Comparison of ENCODE assay signal across 27 mouse cellular contexts in the genomic region with DNA sequence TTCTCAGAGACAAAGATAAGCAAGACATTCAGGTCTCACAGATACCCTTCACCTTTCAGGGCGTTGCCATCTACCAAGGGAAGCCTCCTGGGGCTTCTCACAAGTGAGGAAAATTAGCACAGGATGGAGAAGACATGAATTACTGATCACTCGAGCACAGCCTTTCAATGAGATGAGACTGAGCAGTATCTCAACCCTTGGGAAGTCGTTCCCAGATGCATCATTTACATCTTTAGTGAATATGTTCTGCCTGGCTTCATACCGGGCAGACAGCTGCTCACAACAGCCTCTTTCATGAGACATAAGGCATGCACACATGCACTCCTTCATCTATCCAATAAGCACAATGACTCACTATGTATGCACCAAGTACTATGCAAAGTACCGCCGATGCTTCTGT. TPM values are rescaled to one million over a fixed set of nuclear protein-coding genes. Genes with fewer than 3 reads are reported as not detected.
DNase-seq lines count a peak whose midpoint lies in the region; ATAC-seq and TF ChIP-seq lines count a peak whose summit lies in the region.
"Had no signal": no experiment of that assay in that cellular context is flagged by ENCODE, and none has a peak within 500 bp of the region (broad histone marks: within the 10 kb centered on the region; RNA-seq: fewer than 3 reads in every experiment).

No protein-coding gene starts in this region.

- no peak overlapping the region for H3K4me3 ChIP-seq in hindbrain, embryonic 14.5 days (replicated peaks; ENCODE audit: low read length)
- no peak overlapping the region for H3K4me3 ChIP-seq in neural tube, embryonic 15.5 days (replicated peaks)
- H3K4me3 ChIP-seq in liver, postnatal 0 days (ENCODE audit: low read depth, low read length): no peak overlapping the region
- H3K4me3 ChIP-seq: embryonic facial prominence, embryonic 15.5 days; gastrocnemius, adult 2 months; heart, embryonic 15.5 days; liver, embryonic 13.5 days; megakaryocyte, embryonic 14.5 days; midbrain, embryonic 15.5 days; stomach, embryonic 15.5 days had no signal

- no peak for TF ChIP-seq CTCF in liver, postnatal 0 days (IDR thresholded peaks at IDR 0.05; ENCODE audit: low read depth)

- no peaks in the 10 kb centered on the region for H3K9me3 ChIP-seq in hindbrain, embryonic 14.5 days (ENCODE audit: control insufficient read depth, low read length)
- no peaks in the 10 kb centered on the region for H3K9me3 ChIP-seq in neural tube, embryonic 15.5 days (replicated peaks)
- no peaks in the 10 kb centered on the region for H3K9me3 ChIP-seq in liver, postnatal 0 days (ENCODE audit: low read length)
- H3K9me3 ChIP-seq: embryonic facial prominence, embryonic 15.5 days; heart, embryonic 15.5 days; liver, embryonic 13.5 days; megakaryocyte, embryonic 14.5 days; midbrain, embryonic 15.5 days; stomach, embryonic 15.5 days had no signal

- peak; percentile 38 for DNase-seq in layer of hippocampus, adult 9-11 months
- no peak for DNase-seq in layer of hippocampus, adult 9-10 months (ENCODE audit: low spot score)
- peak; percentile 67 for DNase-seq in ZHBTc4 (ENCODE audit: low read depth, low spot score)
- DNase-seq in hindbrain, embryonic 14.5 days (ENCODE audit: low spot score): no peak
- DNase-seq in liver, postnatal 0 days: no peak
- no peak for DNase-seq in retina, embryonic 14.5 days (ENCODE audit: low spot score)
- DNase-seq: adrenal gland, postnatal 14 days; B cell, adult 2 months; cerebellum, adult 11 months; cerebellum, adult 9-11 months; gastrocnemius, adult 2 months; heart, postnatal 36 days; kidney, adult 2 months; kidney, postnatal 14 days; layer of hippocampus, postnatal 36 days; liver, embryonic 13.5 days; lung, embryonic 14.5 days; right cerebral cortex, adult 18-20 months; right cerebral cortex, postnatal 4 days; thymus, postnatal 25 days had no signal

- no peak overlapping the region for H3K9ac ChIP-seq in hindbrain, embryonic 14.5 days
- H3K9ac ChIP-seq in neural tube, embryonic 15.5 days (replicated peaks): no peak overlapping the region
- no peak overlapping the region for H3K9ac ChIP-seq in liver, postnatal 0 days (replicated peaks)
- H3K9ac ChIP-seq: embryonic facial prominence, embryonic 15.5 days; heart, embryonic 15.5 days; liver, embryonic 13.5 days; lung, embryonic 14.5 days; midbrain, embryonic 15.5 days; stomach, embryonic 15.5 days had no signal

- H3K36me3 ChIP-seq in hindbrain, embryonic 14.5 days (replicated peaks; ENCODE audit: control insufficient read depth, insufficient read depth): no peaks in the 10 kb centered on the region
- H3K36me3 ChIP-seq in neural tube, embryonic 15.5 days: no peaks in the 10 kb centered on the region
- H3K36me3 ChIP-seq in liver, postnatal 0 days (replicated peaks; ENCODE audit: insufficient read depth, low read length): no peaks in the 10 kb centered on the region
- H3K36me3 ChIP-seq: embryonic facial prominence, embryonic 15.5 days; heart, embryonic 15.5 days; liver, embryonic 13.5 days; midbrain, embryonic 15.5 days; stomach, embryonic 15.5 days had no signal

- H3K27me3 ChIP-seq in hindbrain, embryonic 14.5 days (ENCODE audit: control insufficient read depth, insufficient read depth, low read length): no peaks in the 10 kb centered on the region
- H3K27me3 ChIP-seq in neural tube, embryonic 15.5 days (replicated peaks): no peaks in the 10 kb centered on the region
- no peaks in the 10 kb centered on the region for H3K27me3 ChIP-seq in liver, postnatal 0 days (ENCODE audit: insufficient read depth, low read length)
- H3K27me3 ChIP-seq: CH12.LX; embryonic facial prominence, embryonic 15.5 days; heart, embryonic 15.5 days; liver, embryonic 13.5 days; megakaryocyte, embryonic 14.5 days; midbrain, embryonic 15.5 days; stomach, embryonic 15.5 days had no signal

- H3K27ac ChIP-seq in hindbrain, embryonic 14.5 days: no peak overlapping the region
- H3K27ac ChIP-seq in neural tube, embryonic 15.5 days (replicated peaks): no peak overlapping the region
- no peak overlapping the region for H3K27ac ChIP-seq in liver, postnatal 0 days (ENCODE audit: low read depth)
- H3K27ac ChIP-seq: embryonic facial prominence, embryonic 15.5 days; gastrocnemius, adult 2 months; heart, embryonic 15.5 days; liver, embryonic 13.5 days; midbrain, embryonic 15.5 days; stomach, embryonic 15.5 days had no signal

- H3K4me2 ChIP-seq in hindbrain, embryonic 14.5 days (replicated peaks): no peak overlapping the region
- no peak overlapping the region for H3K4me2 ChIP-seq in neural tube, embryonic 15.5 days
- H3K4me2 ChIP-seq in liver, postnatal 0 days (ENCODE audit: low read depth, low read length): no peak overlapping the region
- H3K4me2 ChIP-seq: embryonic facial prominence, embryonic 15.5 days; heart, embryonic 15.5 days; liver, embryonic 13.5 days; lung, embryonic 14.5 days; midbrain, embryonic 15.5 days; stomach, embryonic 15.5 days had no signal

- TF ChIP-seq EP300 in liver, postnatal 0 days (IDR thresholded peaks at IDR 0.05; ENCODE audit: low read depth): no peak

- ATAC-seq in hindbrain, embryonic 14.5 days (ENCODE audit: low FRiP score): peak; percentile 48; the same call in 1 of the 2 replicates
- peak; percentile 41; the same call in 1 of the 2 replicates for ATAC-seq in neural tube, embryonic 15.5 days (ENCODE audit: low FRiP score)
- ATAC-seq in liver, postnatal 0 days: no peak
- ATAC-seq: midbrain, embryonic 15.5 days had no signal

- 53% methylated on average over 6 of the region's 6 CpGs for WGBS in hindbrain, embryonic 14.5 days
- 41% methylated on average over 6 of the region's 6 CpGs for WGBS in neural tube, embryonic 15.5 days
- WGBS in liver, postnatal 0 days (ENCODE audit: insufficient replicate concordance): 72% methylated on average over 6 of the region's 6 CpGs

- H3K4me1 ChIP-seq in hindbrain, embryonic 14.5 days (replicated peaks; ENCODE audit: control insufficient read depth, insufficient read depth, low read length): no peaks in the 10 kb centered on the region
- H3K4me1 ChIP-seq in neural tube, embryonic 15.5 days: no peaks in the 10 kb centered on the region
- H3K4me1 ChIP-seq in liver, postnatal 0 days (ENCODE audit: insufficient read depth): no peaks in the 10 kb centered on the region
- H3K4me1 ChIP-seq: embryonic facial prominence, embryonic 15.5 days; liver, embryonic 13.5 days; midbrain, embryonic 15.5 days; stomach, embryonic 15.5 days had no signal

RNA-seq across cellular contexts. Expression of a gene that starts 38.7 kb away (rescaled TPM):
- 16.7 and 17.5 TPM in 2 replicates for polyA plus RNA-seq in hindbrain, embryonic 14.5 days (2014; fragmentation: Nextera tagmentation; extraction: Ambion mirVana)
- polyA plus RNA-seq in neural tube, embryonic 15.5 days (2015; fragmentation: Nextera tagmentation; extraction: Ambion mirVana): 8.5 and 9.4 TPM in 2 replicates
- 1.6 and 1.9 TPM in 2 replicates for polyA plus RNA-seq in liver, postnatal 0 days (2015; fragmentation: Nextera tagmentation; extraction: Ambion mirVana)

Comparison
In these comparisons a context has a peak if more than half of its experiments do, and no peak if none do; other contexts are left out.
1. DNase-seq: peak in layer of hippocampus, adult 9-11 months (single experiment) and ZHBTc4 (single experiment); none in layer of hippocampus, adult 9-10 months (single experiment), hindbrain, embryonic 14.5 days (single experiment), liver, postnatal 0 days (single experiment) and retina, embryonic 14.5 days (single experiment).